Mouse (Mus musculus) forebrain, embryonic 15.5 days (tissue): ENCODE measurements around the gene Stox1. TPM values are rescaled to one million over a fixed set of nuclear protein-coding genes. Genes with fewer than 3 reads are reported as not detected.
"Not testable (repeated sequence)": the region's sequence is repeated elsewhere in the genome, so short reads cannot be mapped to it uniquely, and the experiment has no call there.

Source experiments
- ATAC-seq: fragments of 200-750 bp; cut with Nextera tagmentation; replicated peaks from 2 replicates; pipeline ENCODE4 v1.8.0; 2017; ENCODE audit warnings: mild to moderate bottlenecking, moderate TSS enrichment, moderate library complexity
- H3K27ac ChIP-seq: fragments of 300-500 bp; sonication (generic); replicated peaks from 2 replicates; pipeline ENCODE4 v1.5.1; 2015; ENCODE audit warnings: mild to moderate bottlenecking, inconsistent platforms
- H3K27me3 ChIP-seq: fragments of 300-500 bp; sonication (generic); 2 replicates; pipeline ENCODE4 v1.6.1; 2015; ENCODE audit warnings: inconsistent platforms
- H3K36me3 ChIP-seq: fragments of 300-500 bp; sonication (generic); 2 replicates; pipeline ENCODE4 v1.6.1; 2015; ENCODE audit warnings: mild to moderate bottlenecking, inconsistent platforms
- H3K4me1 ChIP-seq: fragments of 300-500 bp; sonication (generic); 2 replicates; pipeline ENCODE4 v1.6.1; 2015; ENCODE audit warnings: inconsistent platforms
- H3K4me2 ChIP-seq: fragments of 300-500 bp; sonication (generic); replicated peaks from 2 replicates; pipeline ENCODE4 v1.6.1; 2015; ENCODE audit warnings: mild to moderate bottlenecking, inconsistent platforms
- H3K4me3 ChIP-seq: fragments of 300-500 bp; sonication (generic); 2 replicates; pipeline ENCODE4 v1.5.1; 2015; ENCODE audit warnings: mild to moderate bottlenecking, inconsistent platforms
- H3K9ac ChIP-seq: fragments of 300-500 bp; sonication (generic); replicated peaks from 2 replicates; pipeline ENCODE4 v1.6.1; 2015; ENCODE audit warnings: mild to moderate bottlenecking, inconsistent platforms
- H3K9me3 ChIP-seq: fragments of 300-500 bp; sonication (generic); 2 replicates; pipeline ENCODE4 v1.6.1; 2016; ENCODE audit warnings: inconsistent platforms
- WGBS: fragments of 180-500 bp; shearing (Covaris S2); methylation state at CpG from one replicate; pipeline ENCODE4 v1.1.7; 2015; ENCODE audit warnings: mixed read lengths; 5-methylcytosine and 5-hydroxymethylcytosine counted together
- polyA plus RNA-seq: library from polyadenylated mRNA; unstranded; fragments of >200 nt; fragmentation: Nextera tagmentation; extraction: Ambion mirVana; gene quantifications from 2 replicates; pipeline ENCODE4 v1.2.1, GENCODE M21; 2015

Stox1 gene
- polyA plus RNA-seq: 2.3 and 2.5 TPM in 2 replicates

- peak; percentile 94 for ATAC-seq
- H3K27me3 ChIP-seq: no peaks in the 10 kb centered on the region
- WGBS: 1% methylated on average over 83 of the region's 85 CpGs
- H3K4me3 ChIP-seq: peak within 1 kb of the TSS; percentile 71
- H3K4me1 ChIP-seq: peaks cover 6% of the 10 kb centered on the region
- H3K27ac ChIP-seq: peak within 1 kb of the TSS; percentile 54
- peak within 1 kb of the TSS; percentile 64 for H3K4me2 ChIP-seq
- H3K9me3 ChIP-seq: no peaks in the 10 kb centered on the region
- H3K9ac ChIP-seq: peak within 1 kb of the TSS; percentile 65
- H3K36me3 ChIP-seq: no peaks in the 10 kb centered on the region
Observed at GRCm38 (mm10) chr10:62725771-62726687, at the start of gene Stox1. Gene Stox1 (minus strand): TSS chr10:62726128.

GRCm38 (mm10) chr10:62750781-62751180, 24.9 kb upstream of the Stox1 start:
- Histone ChIP-seq H3K4me3 (no peak overlapping the region), H3K36me3 (peaks cover 87% of the 10 kb centered on the region), H3K9ac (no peak overlapping the region), H3K4me1 (no peaks in the 10 kb centered on the region), H3K9me3 (no peaks in the 10 kb centered on the region), H3K4me2 (no peak overlapping the region), H3K27ac (no peak overlapping the region), H3K27me3 (no peaks in the 10 kb centered on the region)
- no peak for ATAC-seq
- 92% methylated on average over 6 of the region's 6 CpGs for WGBS

GRCm38 (mm10) chr10:62739961-62740737, 14.2 kb upstream of the Stox1 start:
- no peaks in the 10 kb centered on the region for H3K27me3 ChIP-seq
- no peaks in the 10 kb centered on the region for H3K9me3 ChIP-seq
- peak; percentile 77 for ATAC-seq
- H3K4me2 ChIP-seq: no peak overlapping the region
- no peak overlapping the region for H3K9ac ChIP-seq
- no peaks in the 10 kb centered on the region for H3K4me1 ChIP-seq
- peak overlapping the region; percentile 78 for H3K27ac ChIP-seq
- 57% methylated on average over 4 of the region's 4 CpGs for WGBS
- H3K36me3 ChIP-seq: peaks cover 33% of the 10 kb centered on the region
- H3K4me3 ChIP-seq: no peak overlapping the region

- no peaks in the 10 kb centered on the region for H3K27me3 ChIP-seq
- no peak overlapping the region for H3K4me2 ChIP-seq
- H3K4me1 ChIP-seq: no peaks in the 10 kb centered on the region
- H3K9me3 ChIP-seq: no peaks in the 10 kb centered on the region
- no peak overlapping the region for H3K4me3 ChIP-seq
- H3K36me3 ChIP-seq: peaks cover 12% of the 10 kb centered on the region
- no peak for ATAC-seq
- 41% methylated on average over 4 of the region's 4 CpGs for WGBS
- H3K27ac ChIP-seq: no peak overlapping the region
- no peak overlapping the region for H3K9ac ChIP-seq
Observed at GRCm38 (mm10) chr10:62736965-62737688, 11.2 kb upstream of the Stox1 start.

GRCm38 (mm10) chr10:62730826-62731225, 4.9 kb upstream of the Stox1 start:
- no peak overlapping the region for H3K4me3 ChIP-seq
- no peak for ATAC-seq
- WGBS: 72% methylated on average over 10 of the region's 10 CpGs
- peaks cover 6% of the 10 kb centered on the region for H3K4me1 ChIP-seq
- H3K4me2 ChIP-seq: no peak overlapping the region
- no peak overlapping the region for H3K9ac ChIP-seq
- H3K36me3 ChIP-seq: no peaks in the 10 kb centered on the region
- no peaks in the 10 kb centered on the region for H3K9me3 ChIP-seq
- H3K27ac ChIP-seq: no peak overlapping the region
- no peaks in the 10 kb centered on the region for H3K27me3 ChIP-seq

GRCm38 (mm10) chr10:62724936-62725335, 992 bp downstream of the Stox1 start:
- Histone ChIP-seq H3K9ac (no peak overlapping the region), H3K4me3 (peak overlapping the region; percentile 71; the same call in 1 of the 2 replicates), H3K9me3 (no peaks in the 10 kb centered on the region), H3K36me3 (no peaks in the 10 kb centered on the region), H3K4me1 (peaks cover 6% of the 10 kb centered on the region), H3K4me2 (peak overlapping the region; percentile 64; the same call in 1 of the 2 replicates), H3K27me3 (no peaks in the 10 kb centered on the region), H3K27ac (no peak overlapping the region)
- WGBS: 29% methylated on average over 7 of the region's 7 CpGs
- no peak for ATAC-seq

- H3K4me3 ChIP-seq: no peak overlapping the region
- H3K4me1 ChIP-seq: peaks cover 6% of the 10 kb centered on the region
- H3K9ac ChIP-seq: no peak overlapping the region
- 19% methylated on average over 4 of the region's 4 CpGs for WGBS
- H3K4me2 ChIP-seq: no peak overlapping the region
- H3K27ac ChIP-seq: no peak overlapping the region
- no peaks in the 10 kb centered on the region for H3K9me3 ChIP-seq
- no peaks in the 10 kb centered on the region for H3K27me3 ChIP-seq
- no peak for ATAC-seq
- H3K36me3 ChIP-seq: no peaks in the 10 kb centered on the region
Observed at GRCm38 (mm10) chr10:62722701-62723100, 3.2 kb downstream of the Stox1 start.

GRCm38 (mm10) chr10:62720574-62720973, 5.4 kb downstream of the Stox1 start:
- H3K36me3 ChIP-seq, H3K9ac ChIP-seq, ATAC-seq, H3K4me1 ChIP-seq, H3K4me3 ChIP-seq, H3K4me2 ChIP-seq, H3K27ac ChIP-seq, H3K27me3 ChIP-seq, H3K9me3 ChIP-seq: not testable (repeated sequence)
- WGBS: 95% methylated on average over 8 of the region's 8 CpGs

GRCm38 (mm10) chr10:62713457-62713856, 12.5 kb downstream of the Stox1 start:
- Histone ChIP-seq H3K4me2 (no peak overlapping the region), H3K9ac (no peak overlapping the region), H3K27me3 (no peaks in the 10 kb centered on the region), H3K4me3 (no peak overlapping the region), H3K9me3 (no peaks in the 10 kb centered on the region), H3K4me1 (no peaks in the 10 kb centered on the region), H3K27ac (no peak overlapping the region), H3K36me3 (no peaks in the 10 kb centered on the region)
- 86% methylated on average over 10 of the region's 10 CpGs for WGBS
- no peak for ATAC-seq

GRCm38 (mm10) chr10:62703579-62703978, 22.3 kb downstream of the Stox1 start:
- Histone ChIP-seq H3K9ac (no peak overlapping the region), H3K27me3 (no peaks in the 10 kb centered on the region), H3K4me2 (no peak overlapping the region), H3K4me3 (no peak overlapping the region), H3K36me3 (no peaks in the 10 kb centered on the region), H3K9me3 (no peaks in the 10 kb centered on the region), H3K27ac (no peak overlapping the region), H3K4me1 (no peaks in the 10 kb centered on the region)
- ATAC-seq: no peak
- 84% methylated on average over 4 of the region's 4 CpGs for WGBS

GRCm38 (mm10) chr10:62702436-62702835, 23.5 kb downstream of the Stox1 start:
- no peaks in the 10 kb centered on the region for H3K36me3 ChIP-seq
- no peak for ATAC-seq
- 90% methylated on average over 4 of the region's 4 CpGs for WGBS

More at GRCm38 (mm10) chr10:62702436-62702835, 23.5 kb downstream of the Stox1 start:
- Histone ChIP-seq H3K9ac (no peak overlapping the region), H3K4me1 (no peaks in the 10 kb centered on the region), H3K27ac (no peak overlapping the region), H3K9me3 (no peaks in the 10 kb centered on the region), H3K27me3 (no peaks in the 10 kb centered on the region), H3K4me3 (no peak overlapping the region), H3K4me2 (no peak overlapping the region)
